Mouse (Mus musculus): ENCODE data around the gene Edf1. TPM values are rescaled to one million over a fixed set of nuclear protein-coding genes. Genes with fewer than 3 reads are reported as not detected.

The Edf1 gene
- polyA plus RNA-seq (2014; fragmentation: Nextera tagmentation; extraction: Ambion mirVana) = 318 and 409 TPM in 2 replicates

GRCm38 (mm10) chr2:25557221-25557963, at the start of gene Edf1:
TSS of gene Edf1 (plus strand) at chr2:25557847.
- H3K9ac ChIP-seq (replicated peaks; ENCODE audit: low read length) = peak within 1 kb of the TSS; percentile 90
- peak within 1 kb of the TSS; percentile 95 for H3K4me2 ChIP-seq (ENCODE audit: low read length)
- no peaks in the 10 kb centered on the region for H3K27me3 ChIP-seq (ENCODE audit: control insufficient read depth, insufficient read depth, low read length)
- H3K4me3 ChIP-seq (replicated peaks; ENCODE audit: low read depth, low read length) = peak within 1 kb of the TSS; percentile 99
- H3K9me3 ChIP-seq (ENCODE audit: control insufficient read depth, low read length) = no peaks in the 10 kb centered on the region
- H3K4me1 ChIP-seq (ENCODE audit: control insufficient read depth, insufficient read depth, low read length) = peaks cover 15% of the 10 kb centered on the region
- under 1% methylated on average over 61 of the region's 61 CpGs for WGBS
- peak within 1 kb of the TSS; percentile 81 for H3K27ac ChIP-seq (replicated peaks; ENCODE audit: low read depth, low read length)
- ATAC-seq (ENCODE audit: low FRiP score, low TSS enrichment) = peak; percentile 98
- H3K36me3 ChIP-seq (ENCODE audit: control insufficient read depth, insufficient read depth, low read length) = peaks cover 26% of the 10 kb centered on the region
- DNase-seq = peak; percentile 98

- DNase-seq = no peak
- Histone ChIP-seq H3K27me3 (ENCODE audit: control insufficient read depth, insufficient read depth, low read length) (no peaks in the 10 kb centered on the region), H3K9ac (replicated peaks; ENCODE audit: low read length) (no peak overlapping the region), H3K27ac (replicated peaks; ENCODE audit: low read depth, low read length) (no peak overlapping the region), H3K36me3 (ENCODE audit: control insufficient read depth, insufficient read depth, low read length) (peaks cover 11% of the 10 kb centered on the region), H3K4me3 (replicated peaks; ENCODE audit: low read depth, low read length) (no peak overlapping the region), H3K9me3 (ENCODE audit: control insufficient read depth, low read length) (no peaks in the 10 kb centered on the region), H3K4me2 (ENCODE audit: low read length) (no peak overlapping the region), H3K4me1 (ENCODE audit: control insufficient read depth, insufficient read depth, low read length) (no peaks in the 10 kb centered on the region)
- 67% methylated on average over 3 of the region's 3 CpGs for WGBS
- ATAC-seq (ENCODE audit: low FRiP score, low TSS enrichment) = no peak
These were observed 47.7 kb upstream of the Edf1 start for GRCm38 (mm10) chr2:25509912-25510311.

GRCm38 (mm10) chr2:25526510-25527302, 30.9 kb upstream of the Edf1 start:
- Histone ChIP-seq H3K4me1 (ENCODE audit: control insufficient read depth, insufficient read depth, low read length) (no peaks in the 10 kb centered on the region), H3K4me2 (ENCODE audit: low read length) (no peak overlapping the region), H3K9ac (replicated peaks; ENCODE audit: low read length) (no peak overlapping the region), H3K27ac (replicated peaks; ENCODE audit: low read depth, low read length) (no peak overlapping the region), H3K27me3 (ENCODE audit: control insufficient read depth, insufficient read depth, low read length) (no peaks in the 10 kb centered on the region), H3K9me3 (ENCODE audit: control insufficient read depth, low read length) (no peaks in the 10 kb centered on the region), H3K36me3 (ENCODE audit: control insufficient read depth, insufficient read depth, low read length) (peaks cover 79% of the 10 kb centered on the region), H3K4me3 (replicated peaks; ENCODE audit: low read depth, low read length) (no peak overlapping the region)
- WGBS = 95% methylated on average over 9 of the region's 9 CpGs
- DNase-seq = no peak
- ATAC-seq (ENCODE audit: low FRiP score, low TSS enrichment) = no peak

- Histone ChIP-seq H3K9me3 (ENCODE audit: control insufficient read depth, low read length) (no peaks in the 10 kb centered on the region), H3K9ac (replicated peaks; ENCODE audit: low read length) (no peak overlapping the region), H3K4me1 (ENCODE audit: control insufficient read depth, insufficient read depth, low read length) (no peaks in the 10 kb centered on the region), H3K4me2 (ENCODE audit: low read length) (no peak overlapping the region), H3K4me3 (replicated peaks; ENCODE audit: low read depth, low read length) (no peak overlapping the region), H3K27me3 (ENCODE audit: control insufficient read depth, insufficient read depth, low read length) (no peaks in the 10 kb centered on the region), H3K36me3 (ENCODE audit: control insufficient read depth, insufficient read depth, low read length) (peaks cover 49% of the 10 kb centered on the region), H3K27ac (replicated peaks; ENCODE audit: low read depth, low read length) (no peak overlapping the region)
- DNase-seq (no peak), ATAC-seq (ENCODE audit: low FRiP score, low TSS enrichment) (no peak)
- WGBS = 94% methylated on average over 2 of the region's 2 CpGs
These were observed 23.9 kb upstream of the Edf1 start for GRCm38 (mm10) chr2:25533707-25534106.

GRCm38 (mm10) chr2:25534178-25534865, 23.3 kb upstream of the Edf1 start:
- ATAC-seq (ENCODE audit: low FRiP score, low TSS enrichment) = no peak
- Histone ChIP-seq H3K36me3 (ENCODE audit: control insufficient read depth, insufficient read depth, low read length) (peaks cover 43% of the 10 kb centered on the region), H3K27me3 (ENCODE audit: control insufficient read depth, insufficient read depth, low read length) (no peaks in the 10 kb centered on the region), H3K9me3 (ENCODE audit: control insufficient read depth, low read length) (no peaks in the 10 kb centered on the region), H3K4me1 (ENCODE audit: control insufficient read depth, insufficient read depth, low read length) (no peaks in the 10 kb centered on the region), H3K4me3 (replicated peaks; ENCODE audit: low read depth, low read length) (no peak overlapping the region), H3K27ac (replicated peaks; ENCODE audit: low read depth, low read length) (no peak overlapping the region), H3K9ac (replicated peaks; ENCODE audit: low read length) (no peak overlapping the region), H3K4me2 (ENCODE audit: low read length) (no peak overlapping the region)
- no peak for DNase-seq
- 88% methylated on average over 3 of the region's 3 CpGs for WGBS

- ATAC-seq (ENCODE audit: low FRiP score, low TSS enrichment) = no peak
- peaks cover 40% of the 10 kb centered on the region for H3K36me3 ChIP-seq (ENCODE audit: control insufficient read depth, insufficient read depth, low read length)
These were observed 22.8 kb upstream of the Edf1 start for GRCm38 (mm10) chr2:25534866-25535182.

GRCm38 (mm10) chr2:25536531-25536930, 21.1 kb upstream of the Edf1 start:
- Histone ChIP-seq H3K27ac (replicated peaks; ENCODE audit: low read depth, low read length) (no peak overlapping the region), H3K4me1 (ENCODE audit: control insufficient read depth, insufficient read depth, low read length) (no peaks in the 10 kb centered on the region), H3K4me2 (ENCODE audit: low read length) (no peak overlapping the region), H3K27me3 (ENCODE audit: control insufficient read depth, insufficient read depth, low read length) (no peaks in the 10 kb centered on the region), H3K9me3 (ENCODE audit: control insufficient read depth, low read length) (no peaks in the 10 kb centered on the region), H3K36me3 (ENCODE audit: control insufficient read depth, insufficient read depth, low read length) (peaks cover 34% of the 10 kb centered on the region), H3K4me3 (replicated peaks; ENCODE audit: low read depth, low read length) (no peak overlapping the region), H3K9ac (replicated peaks; ENCODE audit: low read length) (no peak overlapping the region)
- ATAC-seq (ENCODE audit: low FRiP score, low TSS enrichment) = no peak
- WGBS = 94% methylated on average over 8 of the region's 8 CpGs
- DNase-seq = no peak

More at GRCm38 (mm10) chr2:25534866-25535182, 22.8 kb upstream of the Edf1 start:
- H3K9me3 ChIP-seq (ENCODE audit: control insufficient read depth, low read length) = no peaks in the 10 kb centered on the region
- no peaks in the 10 kb centered on the region for H3K4me1 ChIP-seq (ENCODE audit: control insufficient read depth, insufficient read depth, low read length)
- H3K4me2 ChIP-seq (ENCODE audit: low read length) = no peak overlapping the region
- H3K4me3 ChIP-seq (replicated peaks; ENCODE audit: low read depth, low read length) = no peak overlapping the region
- no peaks in the 10 kb centered on the region for H3K27me3 ChIP-seq (ENCODE audit: control insufficient read depth, insufficient read depth, low read length)
- no peak overlapping the region for H3K27ac ChIP-seq (replicated peaks; ENCODE audit: low read depth, low read length)
- no peak overlapping the region for H3K9ac ChIP-seq (replicated peaks; ENCODE audit: low read length)
- no peak for DNase-seq
- 89% methylated on average over 2 of the region's 2 CpGs for WGBS

- Histone ChIP-seq H3K4me2 (ENCODE audit: low read length) (no peak overlapping the region), H3K27ac (replicated peaks; ENCODE audit: low read depth, low read length) (no peak overlapping the region), H3K4me1 (ENCODE audit: control insufficient read depth, insufficient read depth, low read length) (no peaks in the 10 kb centered on the region), H3K36me3 (ENCODE audit: control insufficient read depth, insufficient read depth, low read length) (peaks cover 14% of the 10 kb centered on the region; the same call in 1 of the 2 replicates), H3K27me3 (ENCODE audit: control insufficient read depth, insufficient read depth, low read length) (no peaks in the 10 kb centered on the region), H3K4me3 (replicated peaks; ENCODE audit: low read depth, low read length) (no peak overlapping the region), H3K9ac (replicated peaks; ENCODE audit: low read length) (no peak overlapping the region), H3K9me3 (ENCODE audit: control insufficient read depth, low read length) (no peaks in the 10 kb centered on the region)
- 98% methylated on average over 4 of the region's 4 CpGs for WGBS
- DNase-seq (no peak), ATAC-seq (ENCODE audit: low FRiP score, low TSS enrichment) (no peak)
These were observed 17.1 kb upstream of the Edf1 start for GRCm38 (mm10) chr2:25540541-25540948.

Data from midbrain, embryonic 14.5 days (tissue).